Mouse (Mus musculus): ENCODE results near the gene Gng12.
A peak's percentile ranks its signal among the peaks of the same experiment; 100 is the strongest.

DNA sequence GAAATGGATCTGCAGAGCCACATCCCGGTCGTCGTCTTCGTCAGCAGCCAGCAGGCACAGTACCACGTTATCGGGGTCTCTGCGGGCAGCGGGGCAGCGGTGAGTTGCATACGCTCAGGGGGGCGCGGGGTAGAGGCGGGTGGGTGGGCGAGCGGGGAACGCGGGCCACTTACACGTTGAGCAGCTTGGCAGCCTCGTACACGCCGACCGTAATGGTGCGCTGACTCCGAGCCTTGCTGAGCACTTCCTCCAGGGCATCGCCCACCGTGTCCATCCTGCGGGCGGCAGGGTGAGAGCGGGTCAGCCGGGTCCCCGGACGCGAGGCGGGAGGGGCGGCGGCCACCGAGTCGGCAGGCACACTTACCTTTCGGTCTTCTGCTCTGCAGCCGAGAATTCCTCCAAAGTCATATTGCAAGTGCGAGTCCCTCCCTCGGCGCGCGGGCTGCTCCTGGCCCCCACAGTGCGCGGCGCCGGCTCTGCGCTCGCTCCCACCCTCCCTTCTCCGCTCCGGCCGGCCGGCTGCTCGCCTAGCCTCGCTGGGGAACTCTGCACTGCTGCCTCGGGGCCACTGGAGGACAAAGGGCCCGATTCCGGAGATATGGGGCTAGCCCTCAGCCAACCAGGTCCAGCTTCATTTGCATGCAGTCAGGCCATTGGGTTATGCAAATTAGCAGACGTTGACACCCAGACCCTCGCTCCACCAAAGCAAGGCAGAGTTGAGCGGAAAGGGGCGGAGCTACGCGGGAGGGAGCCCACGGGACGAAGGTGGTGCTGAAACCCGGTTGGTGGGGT is 140.8 kb downstream of the Gng12 start, which contains the start of gene Gadd45a:
- TF ChIP-seq CTCF (IDR thresholded peaks at IDR 0.05; ENCODE audit: low read depth) (peak; percentile 43), EP300 (IDR thresholded peaks at IDR 0.05; ENCODE audit: low read depth) (no peak)

Data from liver, embryonic 14.5 days (tissue).